Mouse (Mus musculus): ENCODE results near the gene Rad51b.

GRCm38 (mm10) chr12:79560893-79561292, 263.8 kb downstream of the Rad51b start:
- TF ChIP-seq CTCF (IDR thresholded peaks at IDR 0.05; ENCODE audit: low read depth, low read length) (no peak), GATA1 (IDR thresholded peaks at IDR 0.05; ENCODE audit: borderline replicate concordance, low read length) (no peak)
